Mouse (Mus musculus): Measurements from ENCODE around the gene Rad54l2. TPM values are rescaled to one million over a fixed set of nuclear protein-coding genes. Genes with fewer than 3 reads are reported as not detected.

Gene Rad54l2
- 2.9 and 3.1 TPM in 2 replicates for polyA plus RNA-seq (2015; fragmentation: Nextera tagmentation; extraction: Ambion mirVana)

DNA sequence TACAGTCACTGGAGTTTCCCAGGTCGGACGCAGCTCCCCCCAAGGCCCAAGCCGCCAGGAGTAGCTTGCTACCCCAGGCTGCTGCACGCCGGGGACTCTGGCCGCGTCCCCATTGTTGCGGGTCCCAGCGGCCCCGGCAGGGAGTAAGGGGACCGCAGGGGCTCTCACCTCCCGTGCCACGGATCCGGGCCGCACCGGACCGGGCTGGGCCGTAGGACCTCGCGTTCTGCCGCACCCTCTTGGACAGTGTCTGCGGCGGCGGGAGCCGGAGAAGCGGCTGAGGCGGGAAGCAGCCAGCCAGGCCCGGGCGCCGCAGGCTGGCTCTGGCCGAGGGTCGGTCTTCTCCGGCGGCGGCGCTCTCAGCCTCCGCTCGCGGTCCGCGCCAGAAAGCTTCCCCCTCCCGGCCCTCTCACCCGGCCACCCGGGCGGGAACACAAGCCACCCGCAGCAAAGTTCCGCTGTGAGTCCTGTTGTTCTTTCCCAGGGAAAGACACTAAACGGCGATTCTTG, at the start of gene Rad54l2:
Rad54l2 (minus strand) TSS at position 383 of the 510 bp plus-strand sequence.

DNA sequence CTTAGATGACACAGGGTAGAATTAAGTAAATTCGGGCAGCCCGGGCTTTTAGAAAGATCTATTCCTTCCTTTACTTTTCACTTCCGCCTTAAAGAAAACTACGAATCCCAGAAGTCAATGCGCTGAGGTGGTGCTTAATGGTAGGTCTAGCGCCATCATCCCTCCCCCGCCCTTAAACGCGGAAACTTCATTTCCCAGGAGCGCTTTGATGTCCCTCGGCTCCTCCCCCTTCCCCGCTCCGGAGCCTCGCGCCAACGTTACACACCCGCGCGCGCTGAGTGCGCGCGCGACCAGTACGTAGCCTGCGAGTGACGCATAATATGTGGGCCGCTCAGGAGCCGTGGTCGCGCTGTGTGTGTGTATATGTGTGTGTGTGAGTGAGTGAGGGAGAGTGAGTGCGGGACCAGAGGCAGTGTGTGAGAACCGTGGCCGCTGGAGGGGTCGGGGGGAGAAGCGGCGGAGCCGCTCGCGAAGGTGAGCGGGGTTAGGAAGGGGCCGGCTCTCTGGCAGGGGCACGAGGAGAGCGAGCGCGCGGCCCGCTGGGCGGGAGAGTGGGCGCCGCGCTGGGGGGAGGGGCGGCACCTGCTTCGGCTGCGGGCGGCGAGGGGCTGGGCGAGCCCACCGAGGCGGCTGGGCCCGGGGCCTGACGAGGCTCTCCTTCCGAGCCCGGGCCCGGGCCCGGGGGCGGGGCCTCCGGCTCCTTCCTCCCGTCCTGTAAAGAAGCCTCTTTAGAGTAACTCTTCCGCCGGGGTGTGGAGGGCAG, 32.8 kb upstream of the Rad54l2 start, which contains the start of gene Dcaf1:
Dcaf1 (plus strand) TSS at position 257 of the 763 bp plus-strand sequence.

DNA sequence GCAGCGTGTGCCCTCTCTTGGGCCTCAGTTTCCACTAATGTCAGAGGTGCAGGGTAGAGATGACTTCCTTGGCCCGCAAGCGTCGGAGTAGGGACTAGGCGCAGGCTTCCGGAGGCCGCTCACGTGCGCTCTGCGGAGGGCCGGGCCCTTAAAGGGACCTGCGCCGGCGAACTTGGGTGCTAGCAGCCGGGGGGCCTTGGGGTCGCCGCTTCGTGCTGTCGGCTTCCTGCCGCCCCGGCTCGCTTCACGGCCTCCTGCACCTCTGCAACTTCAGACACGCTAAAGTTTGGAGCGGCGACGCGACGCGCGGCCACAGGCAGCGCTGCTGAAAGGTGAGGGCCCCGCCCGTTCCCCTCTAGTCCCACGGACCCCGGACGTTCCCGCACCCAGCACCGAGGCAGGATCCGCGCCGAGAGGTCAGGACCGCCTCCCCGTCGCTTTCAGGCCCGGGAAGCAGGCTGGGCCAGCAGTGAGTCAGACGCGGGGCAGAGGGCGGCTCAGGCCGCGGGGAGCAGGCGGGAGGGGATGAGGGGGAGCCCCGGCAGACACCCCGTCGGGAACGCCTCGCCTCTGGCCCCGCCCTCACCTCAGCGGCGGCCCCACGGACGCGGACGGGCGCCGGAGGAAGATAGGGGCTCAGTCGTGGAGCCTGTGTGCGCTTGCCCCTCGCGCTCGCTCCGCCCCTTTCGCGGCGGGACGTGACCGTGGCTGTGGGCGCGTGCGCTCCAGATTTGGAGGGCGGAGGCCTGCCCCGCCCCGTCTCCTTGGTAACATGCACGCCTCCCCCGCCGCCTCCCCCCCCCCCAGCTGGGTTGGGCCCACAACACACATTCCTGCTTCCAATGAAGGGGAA, 103.5 kb downstream of the Rad54l2 start, which contains the start of gene Tex264:
Tex264 (minus strand) TSS at position 679 of the 853 bp plus-strand sequence.

DNA sequence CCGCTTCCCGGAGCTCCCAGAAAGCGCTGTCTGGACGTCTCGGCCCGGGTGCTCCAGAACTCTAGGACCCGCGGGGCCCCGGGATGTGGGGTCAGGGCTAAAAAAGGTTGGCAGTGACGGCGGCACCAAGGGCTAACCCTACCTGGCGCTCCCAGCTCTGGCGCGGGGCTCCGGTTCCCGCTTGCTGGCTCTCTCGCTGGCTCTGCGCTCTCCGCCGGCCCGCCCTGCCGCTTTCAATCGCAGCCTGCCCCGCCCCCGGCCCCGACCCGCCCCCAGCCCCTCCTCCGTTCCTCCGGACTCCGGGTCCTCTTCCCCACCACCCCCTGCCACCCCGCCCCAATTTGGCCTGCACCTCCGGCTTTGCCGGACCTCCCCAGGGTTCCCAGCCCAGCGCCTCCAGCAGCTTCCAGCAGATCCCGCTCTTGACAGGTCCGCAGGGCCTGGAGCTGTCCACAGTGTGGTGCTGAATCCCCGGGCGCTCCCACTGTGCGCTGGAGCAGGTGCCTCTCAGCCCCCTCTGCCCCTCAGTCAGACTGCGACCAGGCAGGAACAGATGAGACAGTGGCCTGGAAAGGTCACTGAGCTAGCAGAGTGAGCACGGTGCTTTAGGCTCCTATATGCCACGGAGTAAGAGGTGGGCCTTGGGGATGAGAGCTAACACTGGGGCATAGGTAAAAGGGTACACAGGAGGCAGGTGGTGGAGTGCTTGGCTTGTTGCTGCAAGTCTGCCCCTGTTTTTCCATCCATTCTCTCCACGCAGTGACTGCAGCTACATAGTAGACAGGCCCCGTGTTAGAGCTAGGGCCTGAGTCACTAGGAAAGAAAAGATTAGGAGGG, 132.9 kb downstream of the Rad54l2 start, which contains the start of gene Grm2:
Grm2 (minus strand) TSS at position 199 of the 837 bp plus-strand sequence.

Other genes starting within 250 kb of the Rad54l2 start
- not detected in 2 replicates for gene Iqcf3, start 227.6 kb downstream of the Rad54l2 start, polyA plus RNA-seq (2015; fragmentation: Nextera tagmentation; extraction: Ambion mirVana)
- gene Iqcf4, start 218.2 kb downstream of the Rad54l2 start, polyA plus RNA-seq (2015; fragmentation: Nextera tagmentation; extraction: Ambion mirVana): not detected in 2 replicates
- not detected in 2 replicates for gene Iqcf6, start 162.6 kb downstream of the Rad54l2 start, polyA plus RNA-seq (2015; fragmentation: Nextera tagmentation; extraction: Ambion mirVana)
- not detected in 2 replicates for gene Grm2, start 133.1 kb downstream of the Rad54l2 start, polyA plus RNA-seq (2015; fragmentation: Nextera tagmentation; extraction: Ambion mirVana)
- gene Tex264, start 103.3 kb downstream of the Rad54l2 start, polyA plus RNA-seq (2015; fragmentation: Nextera tagmentation; extraction: Ambion mirVana): 16.8 and 20.6 TPM in 2 replicates
- gene Dcaf1, start 32.7 kb upstream of the Rad54l2 start, polyA plus RNA-seq (2015; fragmentation: Nextera tagmentation; extraction: Ambion mirVana): 7.3 and 8.5 TPM in 2 replicates
- gene Rbm15b, start 98.2 kb upstream of the Rad54l2 start, polyA plus RNA-seq (2015; fragmentation: Nextera tagmentation; extraction: Ambion mirVana): 4.1 and 4.5 TPM in 2 replicates
- 126 and 132 TPM in 2 replicates for gene Manf, start 102.8 kb upstream of the Rad54l2 start, polyA plus RNA-seq (2015; fragmentation: Nextera tagmentation; extraction: Ambion mirVana)

Data from spleen, postnatal 0 days (tissue).